Mouse (Mus musculus): ENCODE data around the gene Ptpn22. TPM values are rescaled to one million over a fixed set of nuclear protein-coding genes. Genes with fewer than 3 reads are reported as not detected.

Gene Ptpn22
- polyA plus RNA-seq, 1 experiment: 0.77 TPM

GRCm38 (mm10) chr3:103850644-103851363 lies 8.8 kb upstream of the Ptpn22 start:
- Histone ChIP-seq H3K36me3 (ENCODE audit: control insufficient read depth, insufficient read depth, low read length) (no peaks in the 10 kb centered on the region), H3K27me3 (ENCODE audit: control insufficient read depth, insufficient read depth, low read length) (no peaks in the 10 kb centered on the region), H3K4me1 (ENCODE audit: control insufficient read depth, insufficient read depth, low read length) (no peaks in the 10 kb centered on the region), H3K27ac (ENCODE audit: control insufficient read depth, insufficient read depth, low read depth, low read length) (no peak overlapping the region), H3K4me3 (ENCODE audit: control insufficient read depth, low read depth, low read length) (no peak overlapping the region)
- no peak for TF ChIP-seq CTCF (IDR thresholded peaks at IDR 0.05; ENCODE audit: control insufficient read depth, insufficient read depth, insufficient replicate concordance, low read depth, low read length)
- TF ChIP-seq POLR2A (IDR thresholded peaks at IDR 0.05; ENCODE audit: control insufficient read depth, low read depth, low read length): no peak

- no peak for TF ChIP-seq CTCF (IDR thresholded peaks at IDR 0.05; ENCODE audit: control insufficient read depth, insufficient read depth, insufficient replicate concordance, low read depth, low read length)
- TF ChIP-seq POLR2A (IDR thresholded peaks at IDR 0.05; ENCODE audit: control insufficient read depth, low read depth, low read length): no peak
- Histone ChIP-seq H3K4me3 (ENCODE audit: control insufficient read depth, low read depth, low read length) (no peak overlapping the region), H3K27ac (ENCODE audit: control insufficient read depth, insufficient read depth, low read depth, low read length) (no peak overlapping the region), H3K27me3 (ENCODE audit: control insufficient read depth, insufficient read depth, low read length) (no peaks in the 10 kb centered on the region), H3K36me3 (ENCODE audit: control insufficient read depth, insufficient read depth, low read length) (no peaks in the 10 kb centered on the region), H3K4me1 (ENCODE audit: control insufficient read depth, insufficient read depth, low read length) (no peaks in the 10 kb centered on the region)
These were observed 8.1 kb upstream of the Ptpn22 start for GRCm38 (mm10) chr3:103851481-103851880.

GRCm38 (mm10) chr3:103851882-103852281 lies 7.7 kb upstream of the Ptpn22 start:
- Histone ChIP-seq H3K4me3 (ENCODE audit: control insufficient read depth, low read depth, low read length) (no peak overlapping the region), H3K36me3 (ENCODE audit: control insufficient read depth, insufficient read depth, low read length) (no peaks in the 10 kb centered on the region), H3K27ac (ENCODE audit: control insufficient read depth, insufficient read depth, low read depth, low read length) (no peak overlapping the region), H3K27me3 (ENCODE audit: control insufficient read depth, insufficient read depth, low read length) (no peaks in the 10 kb centered on the region), H3K4me1 (ENCODE audit: control insufficient read depth, insufficient read depth, low read length) (no peaks in the 10 kb centered on the region)
- no peak for TF ChIP-seq POLR2A (IDR thresholded peaks at IDR 0.05; ENCODE audit: control insufficient read depth, low read depth, low read length)
- no peak for TF ChIP-seq CTCF (IDR thresholded peaks at IDR 0.05; ENCODE audit: control insufficient read depth, insufficient read depth, insufficient replicate concordance, low read depth, low read length)

GRCm38 (mm10) chr3:103852565-103853299 lies 6.9 kb upstream of the Ptpn22 start:
- TF ChIP-seq POLR2A (IDR thresholded peaks at IDR 0.05; ENCODE audit: control insufficient read depth, low read depth, low read length) (no peak), CTCF (IDR thresholded peaks at IDR 0.05; ENCODE audit: control insufficient read depth, insufficient read depth, insufficient replicate concordance, low read depth, low read length) (no peak)
- no peak overlapping the region for H3K4me3 ChIP-seq (ENCODE audit: control insufficient read depth, low read depth, low read length)
- H3K27me3 ChIP-seq (ENCODE audit: control insufficient read depth, insufficient read depth, low read length): no peaks in the 10 kb centered on the region
- H3K27ac ChIP-seq (ENCODE audit: control insufficient read depth, insufficient read depth, low read depth, low read length): no peak overlapping the region
- no peaks in the 10 kb centered on the region for H3K36me3 ChIP-seq (ENCODE audit: control insufficient read depth, insufficient read depth, low read length)
- no peaks in the 10 kb centered on the region for H3K4me1 ChIP-seq (ENCODE audit: control insufficient read depth, insufficient read depth, low read length)

GRCm38 (mm10) chr3:103853804-103854203 lies 5.8 kb upstream of the Ptpn22 start:
- Histone ChIP-seq H3K27me3 (ENCODE audit: control insufficient read depth, insufficient read depth, low read length) (no peaks in the 10 kb centered on the region), H3K4me1 (ENCODE audit: control insufficient read depth, insufficient read depth, low read length) (no peaks in the 10 kb centered on the region), H3K27ac (ENCODE audit: control insufficient read depth, insufficient read depth, low read depth, low read length) (no peak overlapping the region), H3K36me3 (ENCODE audit: control insufficient read depth, insufficient read depth, low read length) (no peaks in the 10 kb centered on the region), H3K4me3 (ENCODE audit: control insufficient read depth, low read depth, low read length) (no peak overlapping the region)
- no peak for TF ChIP-seq POLR2A (IDR thresholded peaks at IDR 0.05; ENCODE audit: control insufficient read depth, low read depth, low read length)
- TF ChIP-seq CTCF (IDR thresholded peaks at IDR 0.05; ENCODE audit: control insufficient read depth, insufficient read depth, insufficient replicate concordance, low read depth, low read length): no peak

- Histone ChIP-seq H3K27ac (ENCODE audit: control insufficient read depth, insufficient read depth, low read depth, low read length) (no peak overlapping the region), H3K4me1 (ENCODE audit: control insufficient read depth, insufficient read depth, low read length) (peaks cover 7% of the 10 kb centered on the region), H3K36me3 (ENCODE audit: control insufficient read depth, insufficient read depth, low read length) (no peaks in the 10 kb centered on the region), H3K27me3 (ENCODE audit: control insufficient read depth, insufficient read depth, low read length) (no peaks in the 10 kb centered on the region), H3K4me3 (ENCODE audit: control insufficient read depth, low read depth, low read length) (no peak overlapping the region)
- no peak for TF ChIP-seq CTCF (IDR thresholded peaks at IDR 0.05; ENCODE audit: control insufficient read depth, insufficient read depth, insufficient replicate concordance, low read depth, low read length)
- TF ChIP-seq POLR2A (IDR thresholded peaks at IDR 0.05; ENCODE audit: control insufficient read depth, low read depth, low read length): no peak
These were observed 2.4 kb upstream of the Ptpn22 start for GRCm38 (mm10) chr3:103857036-103857805.

All from testis, adult 2 months (tissue).